Mouse (Mus musculus): ENCODE measurements around the gene Rps27l. TPM values are rescaled to one million over a fixed set of nuclear protein-coding genes. Genes with fewer than 3 reads are reported as not detected.
A peak's percentile ranks its signal among the peaks of the same experiment; 100 is the strongest.

The Rps27l gene
- polyA plus RNA-seq (2014; fragmentation: Nextera tagmentation; extraction: Ambion mirVana), result 612 and 702 TPM in 2 replicates

DNA sequence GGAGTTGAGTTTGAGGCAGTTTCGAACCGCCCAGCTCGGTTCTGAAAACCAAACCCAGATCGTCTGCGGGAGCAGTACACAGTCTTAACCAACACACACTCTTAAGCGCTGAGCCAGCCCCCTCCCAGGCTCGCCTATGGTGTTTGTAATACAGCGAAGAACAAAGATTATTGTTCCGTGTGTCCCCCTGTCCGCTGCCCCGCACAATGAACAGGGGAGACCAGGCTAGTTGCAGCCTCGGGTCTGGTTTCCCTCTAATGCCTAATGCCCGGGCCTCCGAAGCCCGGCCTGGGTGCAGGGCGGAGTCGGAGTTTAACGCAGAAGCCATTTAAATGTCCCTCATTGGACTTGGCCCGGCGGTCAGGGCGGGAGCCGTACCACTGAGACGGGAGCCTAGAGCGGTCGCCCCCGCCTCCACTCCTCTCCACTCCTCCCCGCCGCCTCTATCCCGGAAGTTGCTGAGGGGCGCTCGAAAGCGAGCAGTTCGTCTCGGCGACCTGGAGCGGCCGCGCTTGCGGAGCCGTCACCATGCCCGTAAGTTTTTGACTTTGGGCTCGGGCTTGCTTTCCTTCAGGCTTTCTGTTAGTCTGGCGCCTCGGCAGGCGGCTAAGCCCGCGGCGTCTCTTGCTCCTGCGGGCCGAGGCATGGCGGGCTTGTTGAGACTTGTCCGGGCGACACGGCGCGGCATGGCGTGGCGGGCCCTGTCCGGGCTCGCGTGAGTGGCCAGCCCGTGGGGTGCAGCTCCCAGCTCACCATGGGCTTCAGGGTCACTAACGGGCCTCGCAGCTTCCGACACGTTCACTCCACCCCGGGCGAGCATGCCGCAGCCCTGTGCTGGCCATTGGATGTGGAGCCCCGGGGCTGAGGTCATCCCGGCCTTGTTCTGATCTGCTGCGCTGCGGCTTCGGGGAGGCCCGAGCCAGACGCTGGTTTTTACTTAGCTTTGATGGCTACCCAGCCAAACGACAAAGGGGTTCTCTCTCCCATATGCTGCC lies at the start of gene Rps27l:
Rps27l (plus strand) TSS at position 440 of the 995 bp plus-strand sequence.
- peaks cover 8% of the 10 kb centered on the region for H3K4me1 ChIP-seq (ENCODE audit: control insufficient read depth, insufficient read depth, low read length)
- no peaks in the 10 kb centered on the region for H3K27me3 ChIP-seq (ENCODE audit: control insufficient read depth, insufficient read depth, low read length)
- peak within 1 kb of the TSS; percentile 82 for H3K4me3 ChIP-seq (ENCODE audit: low read depth, low read length)
- peak; percentile 98 for ATAC-seq (ENCODE audit: low FRiP score)
- H3K9me3 ChIP-seq (ENCODE audit: control insufficient read depth, low read length), result no peaks in the 10 kb centered on the region
- WGBS, result under 1% methylated on average over 76 of the region's 77 CpGs
- H3K36me3 ChIP-seq (ENCODE audit: control insufficient read depth, insufficient read depth, low read length), result no peaks in the 10 kb centered on the region
- peak within 1 kb of the TSS; percentile 93 for H3K27ac ChIP-seq (ENCODE audit: low read depth, low read length)
- H3K9ac ChIP-seq (ENCODE audit: low read length), result peak within 1 kb of the TSS; percentile 89
- DNase-seq (ENCODE audit: low spot score, missing footprints), result peak; percentile 99
- H3K4me2 ChIP-seq, result peak within 1 kb of the TSS; percentile 69

DNA sequence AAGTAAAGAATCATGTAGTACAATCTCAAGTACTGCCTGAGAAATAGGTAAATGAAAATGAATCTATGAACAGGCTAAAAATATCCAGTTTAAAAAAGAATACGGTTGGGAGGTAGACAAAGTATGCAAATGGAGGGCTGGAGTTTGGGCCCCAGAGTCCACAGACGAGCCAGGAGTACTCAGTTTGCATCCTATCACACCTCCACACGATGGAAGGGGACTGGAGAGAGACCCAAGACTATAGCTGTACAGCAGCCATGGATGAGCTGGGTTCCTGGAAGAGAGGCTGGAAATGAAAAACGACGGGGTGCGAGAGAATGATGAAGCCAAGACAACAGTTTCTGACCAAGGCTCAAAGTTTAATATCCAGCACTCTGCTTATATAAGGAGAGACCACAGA lies 48.9 kb upstream of the Rps27l start:
- 65% methylated on average over 6 of the region's 6 CpGs for WGBS
- H3K4me3 ChIP-seq (ENCODE audit: low read depth, low read length), result no peak overlapping the region
- no peak overlapping the region for H3K9ac ChIP-seq (ENCODE audit: low read length)
- DNase-seq (ENCODE audit: low spot score, missing footprints), result no peak
- H3K4me2 ChIP-seq, result no peak overlapping the region
- no peaks in the 10 kb centered on the region for H3K27me3 ChIP-seq (ENCODE audit: control insufficient read depth, insufficient read depth, low read length)
- no peak for ATAC-seq (ENCODE audit: low FRiP score)
- H3K9me3 ChIP-seq (ENCODE audit: control insufficient read depth, low read length), result no peaks in the 10 kb centered on the region
- H3K36me3 ChIP-seq (ENCODE audit: control insufficient read depth, insufficient read depth, low read length), result no peaks in the 10 kb centered on the region
- H3K27ac ChIP-seq (ENCODE audit: low read depth, low read length), result no peak overlapping the region
- no peaks in the 10 kb centered on the region for H3K4me1 ChIP-seq (ENCODE audit: control insufficient read depth, insufficient read depth, low read length)

DNA sequence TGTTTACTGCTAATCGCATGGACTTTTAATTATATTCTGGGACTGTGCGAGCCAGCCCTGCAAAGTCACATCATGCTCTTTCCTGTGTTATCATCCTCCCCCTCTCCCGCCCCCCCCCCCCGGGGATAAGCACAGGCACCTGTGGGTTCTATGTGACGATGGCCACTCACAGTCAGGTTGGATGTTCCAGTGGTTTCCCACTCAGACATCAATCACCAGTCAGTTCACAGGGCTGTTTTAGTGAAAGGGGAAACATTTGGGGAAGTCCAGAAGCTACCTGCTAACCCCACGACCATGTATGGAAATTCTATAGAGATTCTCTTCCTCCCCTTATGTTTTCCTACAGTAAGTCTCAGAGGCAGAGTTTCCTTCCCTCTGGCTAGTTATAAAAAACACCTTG lies 48.0 kb upstream of the Rps27l start:
- no peaks in the 10 kb centered on the region for H3K36me3 ChIP-seq (ENCODE audit: control insufficient read depth, insufficient read depth, low read length)
- H3K4me3 ChIP-seq (ENCODE audit: low read depth, low read length), result no peak overlapping the region
- 76% methylated on average over 6 of the region's 6 CpGs for WGBS
- no peaks in the 10 kb centered on the region for H3K9me3 ChIP-seq (ENCODE audit: control insufficient read depth, low read length)
- no peaks in the 10 kb centered on the region for H3K4me1 ChIP-seq (ENCODE audit: control insufficient read depth, insufficient read depth, low read length)
- DNase-seq (ENCODE audit: low spot score, missing footprints) (no peak), ATAC-seq (ENCODE audit: low FRiP score) (no peak)
- no peak overlapping the region for H3K9ac ChIP-seq (ENCODE audit: low read length)
- H3K27me3 ChIP-seq (ENCODE audit: control insufficient read depth, insufficient read depth, low read length), result no peaks in the 10 kb centered on the region
- no peak overlapping the region for H3K27ac ChIP-seq (ENCODE audit: low read depth, low read length)
- H3K4me2 ChIP-seq, result no peak overlapping the region

DNA sequence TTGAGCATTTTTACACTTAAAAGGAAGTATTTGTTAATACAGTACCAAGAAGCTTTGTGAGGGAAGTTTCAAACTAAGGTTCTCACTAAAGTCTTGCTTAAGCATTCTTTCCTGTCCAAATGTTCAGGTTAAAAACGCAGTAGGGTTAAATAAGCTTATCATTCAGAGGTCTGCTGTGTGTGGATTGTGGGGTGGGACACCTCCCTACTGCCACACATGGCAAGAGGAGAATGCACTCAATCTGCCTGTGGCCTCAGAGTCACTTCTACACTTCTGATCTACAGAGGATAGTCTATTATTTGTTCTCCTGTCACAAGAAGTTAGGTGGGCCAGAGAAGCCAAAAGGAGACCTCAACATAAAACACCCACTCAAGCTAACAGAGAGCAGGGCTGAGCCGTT lies 46.8 kb upstream of the Rps27l start:
- 83% methylated on average over 2 of the region's 2 CpGs for WGBS
- Histone ChIP-seq H3K4me3 (ENCODE audit: low read depth, low read length) (no peak overlapping the region), H3K9ac (ENCODE audit: low read length) (no peak overlapping the region), H3K4me2 (no peak overlapping the region), H3K36me3 (ENCODE audit: control insufficient read depth, insufficient read depth, low read length) (no peaks in the 10 kb centered on the region), H3K27me3 (ENCODE audit: control insufficient read depth, insufficient read depth, low read length) (no peaks in the 10 kb centered on the region), H3K4me1 (ENCODE audit: control insufficient read depth, insufficient read depth, low read length) (no peaks in the 10 kb centered on the region), H3K9me3 (ENCODE audit: control insufficient read depth, low read length) (no peaks in the 10 kb centered on the region), H3K27ac (ENCODE audit: low read depth, low read length) (no peak overlapping the region)
- DNase-seq (ENCODE audit: low spot score, missing footprints), result no peak
- no peak for ATAC-seq (ENCODE audit: low FRiP score)

DNA sequence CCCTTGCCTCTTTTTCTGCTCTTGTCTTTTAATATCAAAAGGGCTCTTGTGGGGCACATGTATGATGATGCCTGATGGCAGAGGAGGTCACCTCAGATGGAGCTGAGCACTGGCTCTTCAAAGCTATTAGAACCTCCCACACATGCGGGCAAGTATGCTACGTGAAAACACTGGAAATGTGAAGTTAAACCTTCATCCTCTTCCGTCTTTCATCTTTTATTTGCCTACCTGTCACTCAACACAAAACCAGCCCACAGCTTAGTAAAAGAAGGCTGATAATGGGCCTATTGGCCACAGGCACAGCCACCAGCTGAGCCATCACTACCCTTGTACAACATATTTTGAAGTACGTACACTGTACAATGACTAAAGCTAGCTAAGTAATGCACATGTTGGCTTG lies 46.4 kb upstream of the Rps27l start:
- no peak overlapping the region for H3K9ac ChIP-seq (ENCODE audit: low read length)
- DNase-seq (ENCODE audit: low spot score, missing footprints), result no peak
- 83% methylated on average over 4 of the region's 4 CpGs for WGBS
- no peaks in the 10 kb centered on the region for H3K36me3 ChIP-seq (ENCODE audit: control insufficient read depth, insufficient read depth, low read length)
- no peaks in the 10 kb centered on the region for H3K4me1 ChIP-seq (ENCODE audit: control insufficient read depth, insufficient read depth, low read length)
- no peak overlapping the region for H3K4me3 ChIP-seq (ENCODE audit: low read depth, low read length)
- no peak overlapping the region for H3K4me2 ChIP-seq
- no peaks in the 10 kb centered on the region for H3K9me3 ChIP-seq (ENCODE audit: control insufficient read depth, low read length)
- H3K27ac ChIP-seq (ENCODE audit: low read depth, low read length), result no peak overlapping the region
- ATAC-seq (ENCODE audit: low FRiP score), result no peak
- no peaks in the 10 kb centered on the region for H3K27me3 ChIP-seq (ENCODE audit: control insufficient read depth, insufficient read depth, low read length)

DNA sequence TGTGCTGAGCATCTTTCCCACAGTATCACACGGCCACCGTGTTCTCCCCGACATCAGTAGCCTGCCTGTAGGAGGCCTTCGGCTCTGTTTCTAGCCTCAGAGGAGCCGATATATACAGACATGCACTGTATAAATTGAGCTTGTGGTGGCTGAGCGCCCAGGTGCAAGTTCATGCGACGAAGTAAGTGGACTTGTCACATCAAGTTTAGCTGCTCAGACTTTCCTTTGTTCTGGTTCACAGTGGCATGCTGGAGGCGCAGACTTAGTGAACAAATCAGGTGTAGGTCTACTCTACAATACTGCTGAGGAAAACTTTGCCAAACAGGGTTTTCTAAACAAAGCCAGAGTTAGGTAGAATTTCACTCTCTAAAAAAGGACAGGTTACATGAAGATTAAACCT lies 39.9 kb upstream of the Rps27l start:
- Histone ChIP-seq H3K27me3 (ENCODE audit: control insufficient read depth, insufficient read depth, low read length) (no peaks in the 10 kb centered on the region), H3K4me2 (no peak overlapping the region), H3K27ac (ENCODE audit: low read depth, low read length) (no peak overlapping the region), H3K36me3 (ENCODE audit: control insufficient read depth, insufficient read depth, low read length) (no peaks in the 10 kb centered on the region), H3K9me3 (ENCODE audit: control insufficient read depth, low read length) (no peaks in the 10 kb centered on the region), H3K4me3 (ENCODE audit: low read depth, low read length) (no peak overlapping the region), H3K4me1 (ENCODE audit: control insufficient read depth, insufficient read depth, low read length) (no peaks in the 10 kb centered on the region), H3K9ac (ENCODE audit: low read length) (no peak overlapping the region)
- no peak for ATAC-seq (ENCODE audit: low FRiP score)
- 89% methylated on average over 9 of the region's 9 CpGs for WGBS
- DNase-seq (ENCODE audit: low spot score, missing footprints), result no peak

DNA sequence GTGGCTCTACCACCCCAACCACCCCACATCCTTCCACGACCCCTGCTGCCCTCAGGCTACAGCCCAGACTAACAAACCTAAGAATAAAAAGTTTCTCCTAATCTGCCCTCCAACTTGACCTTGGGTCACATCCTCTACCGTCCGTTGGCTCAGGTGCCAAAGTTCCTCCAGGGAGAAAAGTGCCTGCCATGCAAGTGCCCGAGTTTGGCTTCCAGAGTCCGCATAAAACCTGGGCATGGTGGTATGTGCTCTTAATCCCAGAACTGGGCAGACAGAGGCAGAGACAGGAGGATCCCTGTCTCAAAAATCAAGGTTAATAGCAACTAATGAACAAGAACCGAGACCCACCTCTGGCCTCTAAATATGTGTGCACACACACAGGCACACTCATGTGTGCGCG lies 38.8 kb upstream of the Rps27l start:
- H3K27me3 ChIP-seq (ENCODE audit: control insufficient read depth, insufficient read depth, low read length), result no peaks in the 10 kb centered on the region
- DNase-seq (ENCODE audit: low spot score, missing footprints) (no peak), ATAC-seq (ENCODE audit: low FRiP score) (no peak)
- no peak overlapping the region for H3K9ac ChIP-seq (ENCODE audit: low read length)
- no peaks in the 10 kb centered on the region for H3K9me3 ChIP-seq (ENCODE audit: control insufficient read depth, low read length)
- H3K4me1 ChIP-seq (ENCODE audit: control insufficient read depth, insufficient read depth, low read length), result no peaks in the 10 kb centered on the region
- H3K36me3 ChIP-seq (ENCODE audit: control insufficient read depth, insufficient read depth, low read length), result no peaks in the 10 kb centered on the region
- no peak overlapping the region for H3K27ac ChIP-seq (ENCODE audit: low read depth, low read length)
- no peak overlapping the region for H3K4me3 ChIP-seq (ENCODE audit: low read depth, low read length)
- H3K4me2 ChIP-seq, result no peak overlapping the region
- WGBS, result 91% methylated on average over 8 of the region's 8 CpGs

DNA sequence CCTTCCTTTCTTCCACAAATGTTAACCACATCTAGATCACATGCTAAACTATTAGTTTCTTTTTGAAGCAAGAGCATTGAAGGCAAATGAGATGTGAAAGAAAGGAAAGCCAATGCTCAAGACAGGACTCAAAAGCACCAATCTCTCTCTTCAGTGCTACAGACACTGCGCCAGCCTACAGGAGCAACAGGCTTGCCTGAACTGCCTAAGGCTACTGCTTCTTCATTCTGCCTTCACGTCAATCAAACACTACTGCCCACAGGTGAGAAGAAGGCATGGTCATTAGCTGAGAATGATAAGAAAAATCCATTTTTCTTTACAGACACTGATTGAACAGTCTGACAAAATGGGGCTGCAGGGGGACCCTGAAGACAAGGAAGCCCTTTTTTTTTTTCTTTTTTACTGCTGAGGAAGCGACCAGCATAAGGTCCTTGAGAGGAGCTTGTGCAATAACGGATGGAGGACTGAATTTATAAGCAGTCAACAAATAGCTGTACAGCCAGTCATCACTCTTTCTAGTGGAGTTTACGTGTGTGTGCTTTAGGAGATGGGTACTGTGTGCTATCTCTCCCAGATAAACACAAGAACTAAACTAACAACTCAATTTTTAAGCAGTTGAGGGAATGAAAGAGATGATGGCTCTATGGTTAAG lies 38.0 kb upstream of the Rps27l start:
- ATAC-seq (ENCODE audit: low FRiP score), result no peak
- Histone ChIP-seq H3K36me3 (ENCODE audit: control insufficient read depth, insufficient read depth, low read length) (no peaks in the 10 kb centered on the region), H3K4me1 (ENCODE audit: control insufficient read depth, insufficient read depth, low read length) (no peaks in the 10 kb centered on the region), H3K9ac (ENCODE audit: low read length) (no peak overlapping the region), H3K4me3 (ENCODE audit: low read depth, low read length) (no peak overlapping the region), H3K4me2 (no peak overlapping the region), H3K27me3 (ENCODE audit: control insufficient read depth, insufficient read depth, low read length) (no peaks in the 10 kb centered on the region), H3K27ac (ENCODE audit: low read depth, low read length) (no peak overlapping the region), H3K9me3 (ENCODE audit: control insufficient read depth, low read length) (no peaks in the 10 kb centered on the region)
- 91% methylated on average over 5 of the region's 5 CpGs for WGBS
- no peak for DNase-seq (ENCODE audit: low spot score, missing footprints)

DNA sequence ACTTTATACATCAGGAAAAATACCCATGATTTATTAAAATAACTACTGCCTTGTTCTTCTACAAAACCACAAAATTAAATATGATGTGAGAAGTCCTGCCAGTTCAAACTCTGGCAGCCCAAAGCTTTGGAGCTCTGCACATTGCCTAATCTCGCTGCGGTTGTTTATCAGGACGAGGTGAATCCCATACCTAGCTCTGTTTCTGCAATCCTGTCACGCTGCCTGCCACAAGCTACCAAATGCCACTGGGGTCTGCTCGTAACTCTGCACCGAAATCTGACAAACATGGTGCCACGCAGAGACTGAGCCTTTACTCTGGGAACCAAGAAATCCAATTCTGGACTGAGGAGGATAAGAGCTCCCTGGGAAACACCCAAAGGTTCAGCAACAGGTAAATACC lies 36.0 kb upstream of the Rps27l start:
- WGBS, result 84% methylated on average over 7 of the region's 7 CpGs
- no peaks in the 10 kb centered on the region for H3K36me3 ChIP-seq (ENCODE audit: control insufficient read depth, insufficient read depth, low read length)
- H3K4me1 ChIP-seq (ENCODE audit: control insufficient read depth, insufficient read depth, low read length), result no peaks in the 10 kb centered on the region
- H3K9me3 ChIP-seq (ENCODE audit: control insufficient read depth, low read length), result no peaks in the 10 kb centered on the region
- H3K4me3 ChIP-seq (ENCODE audit: low read depth, low read length), result no peak overlapping the region
- ATAC-seq (ENCODE audit: low FRiP score) (no peak), DNase-seq (ENCODE audit: low spot score, missing footprints) (no peak)
- no peak overlapping the region for H3K9ac ChIP-seq (ENCODE audit: low read length)
- H3K27me3 ChIP-seq (ENCODE audit: control insufficient read depth, insufficient read depth, low read length), result no peaks in the 10 kb centered on the region
- H3K27ac ChIP-seq (ENCODE audit: low read depth, low read length), result no peak overlapping the region
- H3K4me2 ChIP-seq, result no peak overlapping the region
